Mouse (Mus musculus) heart, adult 8-10 months (tissue): ENCODE data around the gene Itprid2. TPM values are rescaled to one million over a fixed set of nuclear protein-coding genes. Genes with fewer than 3 reads are reported as not detected.
A peak's percentile ranks its signal among the peaks of the same experiment; 100 is the strongest.
"Not testable (repeated sequence)": the region's sequence is repeated elsewhere in the genome, so short reads cannot be mapped to it uniquely, and the experiment has no call there.

Experiments used
- DNase-seq: peaks from one replicate; pipeline ENCODE4 v3.0.0; 2022; ENCODE audit warnings: low spot score
- total RNA-seq, 4 experiments: library from RNA; stranded (reverse); gene quantifications; 2 replicates each; pipeline ENCODE4 v1.2.4; 2022

The Itprid2 gene
- 10 to 100 TPM; 19.1 to 25.1 (median 21.7) TPM for total RNA-seq

DNA sequence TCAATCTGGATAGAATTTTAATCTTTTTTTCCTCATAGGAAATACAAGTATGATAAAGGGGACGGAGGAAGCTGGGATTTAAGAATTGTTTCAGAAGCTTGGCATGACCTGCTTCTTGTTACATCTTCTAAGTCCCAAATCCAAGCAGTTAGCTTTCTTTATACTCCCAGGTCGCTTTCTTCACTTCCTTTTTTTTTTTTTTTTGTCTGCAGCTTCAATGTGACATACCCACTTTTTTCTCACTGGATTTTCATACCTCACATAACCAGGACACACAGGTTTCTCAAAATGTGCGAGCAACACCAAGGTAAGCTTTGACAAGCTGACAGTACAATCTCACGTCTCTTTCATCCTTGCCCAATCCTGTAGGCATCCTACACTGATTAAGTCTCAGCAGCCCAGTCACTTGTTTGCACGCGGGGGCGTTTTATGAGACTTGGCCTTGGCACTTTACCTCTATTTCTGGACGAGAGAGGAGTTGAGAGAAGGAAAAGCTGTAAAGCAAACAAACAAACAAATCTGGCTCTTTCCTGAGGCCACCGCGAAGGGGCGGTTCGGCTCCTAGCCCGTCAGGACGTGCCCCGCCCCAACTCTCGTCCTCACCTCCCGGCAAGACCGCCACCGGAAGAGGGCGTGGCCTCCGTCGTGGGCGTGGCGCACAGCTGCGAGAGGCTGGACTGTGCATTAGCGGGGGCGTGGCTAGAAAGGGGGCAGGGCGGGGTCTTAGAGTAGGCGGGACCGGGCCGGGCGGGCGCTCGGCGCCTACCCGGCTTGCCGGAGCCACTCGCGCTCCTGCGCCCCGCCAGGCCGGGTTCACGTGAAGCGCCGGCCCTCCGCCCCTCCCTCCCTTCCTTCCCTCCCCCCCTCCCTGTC lies at the start of gene Itprid2:
Gene Itprid2 (plus strand): TSS at position 825 of the 873 bp plus-strand sequence.
- DNase-seq: peak; percentile 95

DNA sequence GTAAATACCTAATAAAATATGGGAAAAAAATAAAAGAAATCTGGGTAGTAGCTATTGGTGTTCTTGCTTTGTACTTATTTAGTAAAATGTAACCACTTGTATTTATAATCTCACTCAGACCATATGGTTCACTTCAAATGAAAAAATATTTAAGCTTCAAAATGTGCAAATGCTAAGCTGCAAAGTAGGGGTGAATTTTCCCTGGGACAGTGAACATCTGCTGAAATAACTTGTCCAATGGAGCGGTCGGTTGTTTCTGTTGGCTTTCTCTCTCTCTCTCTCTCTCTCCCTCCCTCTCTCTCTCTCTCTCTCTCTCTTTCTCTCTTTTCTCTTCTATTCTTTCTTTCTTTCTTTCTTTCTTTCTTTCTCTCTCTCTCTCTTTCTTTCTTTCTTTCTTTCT lies 39.0 kb upstream of the Itprid2 start:
- no peak for DNase-seq

DNA sequence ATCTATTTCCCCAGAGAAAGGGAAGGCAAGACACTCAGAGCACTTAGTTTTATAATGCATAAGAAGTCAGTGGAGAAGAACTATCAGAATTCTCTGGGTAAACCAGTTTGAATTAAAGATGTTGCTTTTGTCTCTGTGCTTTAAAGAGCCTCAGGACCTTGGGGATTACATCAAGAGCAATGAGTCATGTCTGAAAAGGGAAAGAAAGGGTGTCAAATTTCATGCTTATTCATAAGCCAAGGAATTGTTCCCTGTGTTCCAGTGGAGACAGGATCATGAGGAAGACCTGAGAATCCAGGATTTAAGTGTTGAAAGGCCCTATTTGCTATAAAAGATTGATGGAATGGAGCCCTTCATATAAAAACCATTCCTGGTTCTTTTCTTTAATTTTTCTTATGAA lies 38.1 kb upstream of the Itprid2 start:
- peak; percentile 24 for DNase-seq

DNA sequence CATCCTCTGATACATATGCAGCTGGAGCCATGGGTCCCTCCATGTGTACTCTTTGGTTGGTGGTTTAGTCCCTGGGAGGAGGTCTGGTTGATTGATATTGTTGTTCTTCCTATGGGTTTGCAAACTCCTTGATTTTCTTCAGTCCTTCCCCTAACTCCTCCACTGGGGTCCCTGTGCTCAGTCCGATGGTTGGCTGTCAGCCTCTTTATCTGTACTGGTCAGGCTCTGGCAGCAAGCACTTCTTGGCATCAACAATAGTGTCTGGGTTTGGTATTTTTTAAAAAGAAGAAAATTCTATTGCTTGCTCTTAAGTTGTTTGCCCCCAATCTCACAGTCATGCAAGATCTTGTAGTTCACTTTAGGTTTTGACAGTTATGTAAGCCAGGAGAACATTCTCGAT lies 34.0 kb upstream of the Itprid2 start:
- DNase-seq: not testable (repeated sequence)

DNA sequence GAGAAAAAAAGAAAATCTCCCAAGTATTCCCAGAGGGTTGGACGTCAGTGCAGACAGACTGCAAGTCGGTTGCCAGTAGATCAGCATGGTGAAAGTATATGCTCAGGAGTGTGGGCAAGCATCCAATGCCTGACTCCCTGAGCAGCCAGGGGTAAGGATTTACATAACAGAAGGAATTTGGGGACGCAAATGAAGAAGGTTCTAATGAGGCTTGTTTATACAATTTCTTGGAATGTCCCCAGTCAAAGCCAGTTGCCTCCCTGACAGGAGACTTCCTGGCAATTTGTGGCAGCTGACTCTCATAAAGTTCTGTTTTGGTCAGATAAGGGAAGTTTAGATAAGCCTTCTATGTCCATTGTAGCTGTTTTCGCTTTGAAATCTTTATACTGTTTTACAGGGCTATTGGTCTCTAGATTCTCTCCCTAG lies 33.4 kb upstream of the Itprid2 start:
- peak; percentile 15 for DNase-seq

DNA sequence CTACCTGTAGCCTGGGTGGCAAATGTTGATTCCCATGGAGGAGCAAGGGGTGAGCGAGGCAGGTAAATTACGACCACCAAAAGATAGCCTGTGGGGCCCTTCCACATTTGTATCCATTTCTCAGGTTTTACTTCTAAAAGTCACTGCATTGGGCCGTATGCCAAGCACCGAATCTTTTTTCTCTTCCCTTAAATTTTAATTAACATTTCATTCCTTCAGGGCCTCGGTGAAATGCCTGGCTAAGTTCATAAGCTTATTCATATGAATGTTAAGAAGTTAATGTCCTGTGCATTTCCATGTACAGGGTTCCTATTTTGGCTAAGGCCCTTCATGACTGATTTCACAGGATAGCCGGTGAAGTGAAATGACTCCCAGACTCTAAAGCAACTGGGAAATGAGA lies 32.8 kb upstream of the Itprid2 start:
- DNase-seq: no peak

DNA sequence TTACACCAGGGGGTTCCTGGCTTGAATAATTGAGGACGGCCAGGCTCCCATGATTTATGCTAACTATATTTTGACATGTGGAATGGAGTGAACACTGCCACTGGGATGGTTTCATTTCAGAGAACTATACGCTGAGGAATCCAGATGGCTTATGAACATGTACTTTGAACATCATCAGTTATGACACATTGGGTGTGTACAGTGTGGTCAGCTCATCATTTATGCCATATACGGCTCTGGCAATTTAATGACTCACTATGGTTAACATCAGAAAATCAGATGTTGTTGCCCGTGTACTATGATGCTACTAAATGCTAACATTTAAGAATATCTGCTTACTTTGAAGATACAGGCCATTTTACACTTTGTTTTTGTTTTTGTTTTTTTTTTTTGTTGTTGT lies 31.8 kb upstream of the Itprid2 start:
- DNase-seq: no peak

DNA sequence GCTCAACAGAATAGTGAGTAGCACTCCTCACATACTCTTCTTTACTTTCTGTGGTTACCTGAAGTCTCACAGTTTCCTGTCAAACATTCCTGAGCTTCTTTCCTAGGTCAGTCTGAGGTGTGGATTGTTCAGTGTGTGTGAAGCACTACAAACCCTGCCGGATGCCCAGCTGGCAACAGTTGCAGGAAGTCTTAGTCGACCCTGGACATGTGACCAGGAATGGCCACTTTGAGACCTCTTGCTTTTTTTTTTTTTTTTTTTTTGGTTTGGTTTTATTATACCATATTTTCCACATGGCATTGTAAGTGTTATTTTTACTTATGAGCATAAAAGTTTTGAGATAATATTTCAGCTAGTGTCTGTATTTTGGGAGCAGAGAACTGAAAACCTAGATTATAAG lies 29.1 kb upstream of the Itprid2 start:
- DNase-seq: no peak

DNA sequence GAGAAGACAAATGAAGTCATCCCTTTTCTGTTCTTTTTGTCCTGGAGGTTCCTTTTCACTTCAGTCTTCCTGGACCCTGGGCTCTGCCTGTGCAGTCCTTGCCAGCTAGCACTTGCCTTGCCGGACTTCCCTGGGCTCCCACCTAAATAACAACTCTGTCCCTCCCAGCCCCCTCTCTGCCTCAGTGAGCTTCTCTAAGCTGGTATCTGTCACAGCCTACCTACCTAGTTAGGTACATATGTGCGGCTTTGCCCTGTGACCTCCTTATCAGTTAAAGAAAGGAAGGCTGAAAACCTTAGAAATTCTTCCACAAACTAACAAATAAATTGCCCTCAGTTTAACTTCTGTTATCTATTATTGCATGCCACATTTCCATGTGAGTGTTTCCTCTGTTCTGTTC lies 28.0 kb upstream of the Itprid2 start:
- no peak for DNase-seq

DNA sequence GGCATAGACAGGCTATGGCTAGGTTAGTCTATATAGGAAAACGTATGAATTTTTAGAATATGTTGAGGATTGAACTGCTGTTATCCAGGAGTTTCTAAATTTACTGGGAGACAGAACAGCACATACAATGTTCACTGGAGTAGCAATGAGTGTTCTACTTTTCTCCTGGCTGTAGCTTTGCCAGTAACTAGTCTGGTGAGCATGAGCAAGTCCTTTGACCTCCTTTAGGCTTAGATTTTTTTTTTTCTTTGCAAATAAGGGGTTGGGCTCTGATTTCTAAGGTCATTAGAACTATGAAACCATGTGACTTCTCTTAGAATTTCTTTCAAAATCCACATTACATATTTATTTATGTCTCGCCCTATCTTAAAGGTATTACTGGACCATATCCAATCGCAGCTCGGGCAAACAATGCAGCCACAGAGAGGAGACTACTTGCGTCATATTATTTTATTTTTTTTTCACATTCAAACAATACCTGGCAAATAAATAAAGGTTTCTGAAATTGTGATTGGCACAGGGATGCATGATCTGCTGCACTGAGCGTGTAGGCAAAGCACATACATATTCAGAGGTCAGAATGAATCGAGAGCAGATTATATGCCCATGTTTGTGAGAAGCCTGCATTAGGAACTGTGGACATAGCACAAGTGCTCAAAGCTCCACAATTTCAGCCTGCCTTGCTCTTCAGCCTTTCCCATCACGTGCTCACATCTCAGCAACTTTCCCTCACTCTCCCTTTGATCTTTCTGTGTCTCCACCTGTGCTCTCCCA lies 26.7 kb upstream of the Itprid2 start:
- no peak for DNase-seq

DNA sequence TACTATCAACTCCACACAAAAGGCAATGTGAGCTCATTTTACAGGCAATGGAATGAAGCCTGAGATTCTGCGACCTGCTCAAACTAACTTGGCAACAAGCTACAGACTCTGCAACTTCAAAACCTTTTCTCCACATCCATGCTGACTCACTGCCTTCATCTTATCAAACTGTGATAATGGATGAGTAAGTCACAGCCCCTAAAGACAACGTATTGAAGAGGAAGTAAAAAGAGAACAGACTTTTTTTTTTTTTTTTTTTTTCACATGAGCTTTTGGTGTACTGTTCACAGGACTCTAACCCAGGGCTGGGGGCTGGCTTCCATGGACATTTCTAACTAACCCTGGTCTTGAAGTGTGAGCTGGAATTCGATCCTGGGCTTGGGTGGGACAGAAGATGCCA lies 24.3 kb upstream of the Itprid2 start:
- no peak for DNase-seq

DNA sequence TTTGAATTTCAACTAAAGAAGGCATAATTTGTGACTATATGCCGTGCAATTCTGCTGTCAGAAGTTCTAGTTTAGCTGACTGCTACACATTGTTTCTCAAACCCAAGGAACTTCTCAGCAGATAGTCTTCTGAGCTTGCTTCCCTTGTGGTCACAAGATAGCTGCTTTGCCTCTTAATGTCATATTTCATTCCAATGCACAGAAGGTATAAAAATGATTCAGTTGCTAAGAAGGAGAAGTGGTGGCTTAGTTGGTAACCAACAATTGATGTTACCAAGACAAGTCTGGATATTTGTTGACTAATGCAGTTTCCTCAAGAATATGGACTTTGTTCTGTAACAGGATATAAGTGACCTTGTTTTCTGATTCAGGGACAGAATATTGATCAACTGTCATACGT lies 17.0 kb upstream of the Itprid2 start:
- no peak for DNase-seq

DNA sequence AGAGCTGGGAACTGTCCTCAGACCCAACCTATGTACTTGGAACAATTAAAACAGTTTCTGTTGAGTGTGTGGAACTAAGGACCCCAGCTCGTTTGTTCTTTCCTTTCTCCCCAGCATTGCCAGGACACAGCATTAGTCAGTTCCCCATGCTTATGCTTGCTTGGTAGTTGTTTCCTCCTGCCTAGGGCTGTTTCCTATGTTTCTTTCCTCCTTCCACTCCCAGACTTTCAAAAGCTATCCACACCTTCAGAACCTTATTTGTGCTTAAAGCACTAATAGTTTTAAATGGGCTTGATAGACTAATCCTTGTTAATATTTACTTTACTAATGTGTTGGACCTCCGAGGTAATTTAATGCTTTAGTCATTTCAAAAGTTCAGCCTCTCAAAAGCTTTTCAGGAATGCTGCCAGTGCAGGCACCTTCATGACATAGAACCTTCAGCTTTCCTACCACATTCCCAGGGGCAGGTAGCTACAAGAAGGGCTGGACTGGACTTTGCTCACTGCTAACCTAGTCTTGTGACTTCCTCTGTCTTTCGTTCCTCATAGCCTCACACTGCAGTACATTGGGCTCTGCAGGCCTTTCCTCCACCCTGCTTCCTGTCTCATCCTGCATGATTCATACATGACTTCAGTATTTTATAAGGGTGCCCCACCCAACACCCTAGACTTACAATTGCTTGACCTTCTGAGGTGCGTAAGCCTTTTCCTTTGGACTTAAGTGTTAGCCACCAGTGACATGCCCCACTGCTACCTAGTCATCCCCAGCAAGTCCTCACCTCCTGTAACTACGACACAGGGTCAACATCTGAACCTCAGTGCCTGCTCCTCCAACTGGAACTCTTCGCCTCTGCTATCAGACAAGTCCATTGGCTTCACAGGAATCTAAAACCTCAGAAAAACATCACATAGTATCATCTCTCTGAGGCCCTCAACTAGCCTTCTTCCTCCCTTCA lies 16.3 kb upstream of the Itprid2 start:
- DNase-seq: no peak

DNA sequence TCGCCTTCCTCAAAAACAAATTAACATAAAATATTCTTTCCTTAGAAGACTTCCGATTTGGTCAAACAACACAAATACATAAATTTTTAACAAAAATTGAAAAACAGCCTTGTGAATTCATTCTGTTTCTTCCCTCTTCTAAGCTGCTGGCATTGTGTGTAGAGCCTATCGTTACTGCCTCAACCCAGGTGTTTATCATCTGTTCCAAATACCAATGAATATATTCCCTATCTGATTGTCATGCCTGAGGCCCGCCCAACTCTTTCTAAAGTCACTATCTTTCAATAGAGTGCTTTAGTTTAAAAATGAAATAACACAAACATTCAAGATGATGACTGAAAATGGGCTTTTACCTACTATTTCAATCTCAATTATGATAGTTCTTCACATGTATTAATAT lies 11.9 kb upstream of the Itprid2 start:
- DNase-seq: no peak

DNA sequence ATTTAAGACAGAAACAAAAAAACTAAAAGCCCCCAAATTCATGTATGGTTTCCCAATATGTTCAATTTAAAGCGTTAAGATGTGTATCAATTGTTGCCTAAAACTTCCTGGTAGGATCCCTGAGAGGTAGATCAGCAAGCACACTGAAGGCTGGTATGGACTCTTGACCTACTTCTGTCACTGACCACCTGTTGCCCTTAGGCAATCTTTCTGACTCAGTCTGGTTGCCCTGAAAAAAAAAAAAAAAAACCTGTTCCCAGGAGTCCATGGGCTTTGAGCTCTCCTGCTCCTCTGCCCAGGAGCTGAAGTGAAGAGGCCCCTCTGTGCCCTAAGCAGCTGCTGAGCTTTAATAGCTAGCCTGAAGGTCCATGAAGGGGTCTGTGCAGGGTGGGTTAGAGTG lies 7.5 kb upstream of the Itprid2 start:
- DNase-seq: no peak

DNA sequence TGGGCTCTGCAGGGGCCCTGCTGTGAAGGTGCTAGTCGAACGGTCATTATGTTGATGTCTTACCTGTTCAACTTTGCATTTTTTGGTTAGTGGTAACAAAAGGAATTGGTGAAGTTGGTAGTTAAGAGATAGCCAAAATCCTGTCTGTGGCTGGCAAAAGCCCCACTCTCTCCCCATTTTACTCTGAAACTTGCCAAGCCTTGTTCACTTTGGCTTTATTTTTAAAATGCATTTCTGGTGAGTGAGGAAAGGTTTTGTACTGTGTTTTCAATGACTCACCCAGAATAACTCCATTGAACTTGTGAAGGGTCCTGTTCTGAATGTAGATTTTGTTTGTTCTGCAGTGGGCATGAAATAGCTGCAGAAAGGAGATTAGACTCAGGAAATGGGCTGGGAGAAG lies 4.9 kb upstream of the Itprid2 start:
- no peak for DNase-seq

DNA sequence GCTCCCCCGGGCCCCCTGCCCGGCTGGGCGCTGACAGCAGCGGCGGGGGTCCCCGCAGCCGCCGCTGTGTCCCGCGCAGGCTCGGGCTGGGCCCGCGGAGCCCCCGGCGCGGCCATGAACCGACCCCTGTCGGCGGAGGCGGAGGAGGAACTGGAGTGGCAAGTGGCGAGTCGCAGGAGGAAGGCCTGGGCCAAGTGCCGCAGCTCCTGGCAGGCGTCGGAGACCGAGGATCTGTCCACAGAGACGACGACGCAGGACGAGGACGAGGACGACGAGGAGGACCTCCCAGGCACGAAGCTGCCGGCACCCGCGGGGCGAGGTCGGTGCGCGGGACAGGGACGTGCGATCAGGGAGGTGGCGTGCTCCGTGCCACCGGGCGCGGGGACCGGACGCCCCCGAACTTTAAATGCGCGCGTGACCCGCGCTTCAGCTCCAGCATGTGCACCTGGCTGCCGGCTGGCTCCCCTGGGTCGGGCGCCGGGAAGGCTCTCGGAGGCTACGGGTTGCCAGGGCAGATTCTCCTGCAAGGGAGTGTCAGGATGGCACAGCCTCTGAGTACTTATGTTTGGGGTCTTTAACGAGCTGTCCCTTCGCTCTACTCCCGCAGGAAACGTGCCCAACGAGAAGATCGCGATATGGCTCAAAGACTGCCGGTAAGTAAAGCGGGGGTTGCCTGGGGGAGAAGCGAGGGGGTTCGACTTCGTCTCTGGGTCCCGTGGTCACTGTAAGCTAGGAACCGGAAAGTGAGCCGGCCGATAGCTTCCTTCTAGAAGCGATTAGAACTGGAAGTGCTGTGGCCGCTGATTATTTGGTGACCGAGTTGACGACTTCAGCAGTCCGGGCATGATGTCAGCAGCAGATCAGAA lies 507 bp downstream of the Itprid2 start:
- DNase-seq: peak; percentile 71

DNA sequence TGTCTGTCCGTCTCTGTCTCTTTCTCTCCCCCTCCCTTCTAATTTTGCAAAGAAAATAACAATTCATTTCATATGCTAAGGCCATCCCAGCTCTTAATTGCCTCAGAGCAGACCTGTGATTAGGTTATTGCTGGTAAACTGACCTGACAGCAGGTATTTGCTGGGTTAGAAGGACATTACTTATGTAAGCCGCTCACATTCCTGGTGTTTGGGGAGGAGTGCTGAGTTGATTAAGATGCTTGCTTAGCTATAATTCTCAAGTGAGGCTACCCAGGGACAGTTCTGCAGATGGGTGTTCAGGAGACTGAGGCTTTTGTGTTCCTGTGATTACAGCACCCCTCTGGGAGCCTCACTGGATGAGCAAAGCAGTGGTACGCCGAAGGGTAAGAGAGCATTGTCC lies 3.8 kb downstream of the Itprid2 start:
- DNase-seq: no peak

DNA sequence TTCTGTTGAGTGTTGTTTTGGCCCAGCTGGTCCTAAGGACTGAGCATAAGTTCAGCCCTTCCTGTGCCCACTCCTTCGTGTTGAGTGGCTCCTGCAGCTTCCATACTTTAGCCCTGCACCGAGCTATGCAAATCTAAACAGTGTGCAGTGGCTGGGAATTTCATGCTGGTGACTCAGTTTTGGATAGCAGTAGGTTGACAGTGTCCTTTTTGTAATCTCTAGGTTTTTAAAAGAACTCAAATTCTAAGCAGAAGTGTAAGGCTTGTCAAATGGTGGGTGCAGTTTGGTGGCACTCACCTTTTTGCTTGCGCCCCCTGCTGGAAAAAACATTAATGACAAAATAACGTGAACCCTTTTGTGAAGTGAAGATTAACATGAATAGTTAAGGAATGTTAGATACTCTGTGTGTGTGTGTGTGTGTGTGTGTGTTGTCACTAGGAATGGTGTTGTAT lies 11.1 kb downstream of the Itprid2 start:
- DNase-seq: peak; percentile 83

DNA sequence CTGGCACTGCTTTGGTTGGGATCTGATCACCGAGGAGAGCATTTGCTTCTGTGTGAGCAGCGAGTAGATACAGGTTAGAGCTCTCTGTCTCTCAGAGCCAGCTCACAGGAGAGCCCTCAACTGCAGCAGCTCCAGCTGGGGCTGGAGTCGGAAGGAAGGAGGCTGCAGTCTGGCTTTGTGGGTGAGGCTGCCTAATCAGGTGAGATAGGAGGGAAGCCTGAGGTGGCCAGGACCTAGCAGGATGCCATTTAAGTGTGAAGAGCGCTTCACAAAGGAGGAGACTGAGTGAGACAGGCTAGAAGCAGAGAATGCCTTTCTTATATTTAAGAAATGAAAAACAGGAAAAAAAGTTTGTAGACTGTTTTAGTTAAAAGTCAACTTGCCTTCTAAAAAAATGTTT lies 11.9 kb downstream of the Itprid2 start:
- no peak for DNase-seq

DNA sequence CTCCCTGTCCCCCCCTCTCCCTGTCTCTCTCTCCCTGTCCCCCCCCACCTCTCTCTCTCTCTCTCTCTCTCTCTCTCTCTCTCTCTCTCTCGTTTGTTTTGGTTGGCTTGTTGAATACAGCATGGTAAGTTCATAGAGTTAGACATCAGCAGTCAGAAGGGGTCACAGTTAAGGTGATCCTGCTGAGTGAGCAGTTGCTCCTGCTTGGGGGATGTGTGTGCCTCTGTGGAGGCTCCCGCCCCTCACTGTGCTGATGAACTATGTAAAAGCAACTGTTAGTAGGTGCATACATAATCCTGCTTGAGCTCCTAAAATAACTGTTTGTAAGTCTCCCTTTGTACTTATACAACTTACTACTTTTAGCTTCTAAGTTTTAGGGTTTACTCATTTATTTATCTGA lies 12.6 kb downstream of the Itprid2 start:
- no peak for DNase-seq
